In genomic region chr9:119498885-119499284, GRCm38 (mm10) we compare ENCODE assay signal across 27 mouse cellular contexts.
"Had no signal": no experiment of that assay in that cellular context is flagged by ENCODE, and none has a peak within 500 bp of the region (broad histone marks: within the 10 kb centered on the region; RNA-seq: fewer than 3 reads in every experiment).

No protein-coding gene starts in this region.

- H3K27ac ChIP-seq: gastrocnemius, adult 2 months; heart, embryonic 10.5 days; hindbrain, embryonic 10.5 days; hindbrain, embryonic 12.5 days; hindbrain, embryonic 14.5 days; intestine, embryonic 15.5 days; layer of hippocampus, adult 2 months; left cerebral cortex, adult 2 months; limb, embryonic 10.5 days; limb, embryonic 12.5 days; liver, embryonic 13.5 days; liver, embryonic 15.5 days had no signal

- DNase-seq: gastrocnemius, adult 2 months; gastrocnemius, postnatal 10 days; gastrocnemius, postnatal 25 days; heart, postnatal 10 days; heart, postnatal 4 days; kidney, adult 18-20 months; kidney, adult 8-10 months; kidney, postnatal 10 days; kidney, postnatal 25 days; kidney, postnatal 4 days; liver; liver, embryonic 13.5 days had no signal

- H3K9ac ChIP-seq: heart, embryonic 12.5 days; hindbrain, embryonic 12.5 days; hindbrain, embryonic 14.5 days; intestine, embryonic 15.5 days; limb, embryonic 12.5 days; liver, embryonic 13.5 days; liver, embryonic 15.5 days had no signal

- H3K9me3 ChIP-seq: heart, embryonic 10.5 days; heart, embryonic 12.5 days; hindbrain, embryonic 10.5 days; hindbrain, embryonic 12.5 days; intestine, embryonic 15.5 days; limb, embryonic 10.5 days; liver, embryonic 13.5 days; liver, embryonic 15.5 days had no signal

- H3K36me3 ChIP-seq: hindbrain, embryonic 10.5 days; hindbrain, embryonic 12.5 days; intestine, embryonic 15.5 days; limb, embryonic 10.5 days; limb, embryonic 12.5 days; liver, embryonic 13.5 days; liver, embryonic 15.5 days had no signal

- H3K4me1 ChIP-seq: heart, embryonic 12.5 days; hindbrain, embryonic 10.5 days; hindbrain, embryonic 12.5 days; intestine, embryonic 15.5 days; limb, embryonic 10.5 days; limb, embryonic 12.5 days; liver, embryonic 13.5 days; liver, embryonic 15.5 days had no signal

- ATAC-seq: hindbrain, embryonic 16.5 days; inflammation-experienced regulatory T-cells, adult 6 months; intestine, embryonic 15.5 days; intestine, postnatal 0 days had no signal

- H3K4me2 ChIP-seq: heart, embryonic 12.5 days; hindbrain, embryonic 12.5 days; hindbrain, embryonic 14.5 days; intestine, embryonic 15.5 days; limb, embryonic 12.5 days; liver, embryonic 11.5 days; liver, embryonic 13.5 days; liver, embryonic 15.5 days had no signal

- H3K27me3 ChIP-seq: heart, embryonic 12.5 days; hindbrain, embryonic 12.5 days; intestine, embryonic 15.5 days; limb, embryonic 12.5 days; liver, embryonic 13.5 days; liver, embryonic 15.5 days had no signal

- H3K4me3 ChIP-seq: gastrocnemius, adult 2 months; heart, embryonic 10.5 days; heart, embryonic 12.5 days; hindbrain, embryonic 10.5 days; hindbrain, embryonic 12.5 days; intestine, embryonic 15.5 days; layer of hippocampus, adult 2 months; left cerebral cortex, adult 2 months; limb, embryonic 10.5 days; limb, embryonic 12.5 days; liver, embryonic 13.5 days; liver, embryonic 15.5 days had no signal
